Mouse (Mus musculus) gastrocnemius, postnatal 14 days (tissue): ENCODE measurements around the gene Inpp5k. TPM values are rescaled to one million over a fixed set of nuclear protein-coding genes. Genes with fewer than 3 reads are reported as not detected.

Experiments used
- DNase-seq: peaks from one replicate; pipeline ENCODE4 v3.0.0; 2021; ENCODE audit warnings: mixed read lengths
- intact Hi-C: fragments of 180-260 bp; cut with DNase I; formaldehyde crosslinking; loops from one replicate; pipeline ENCODE4 v1.15.1; 2025; ENCODE audit warnings: low total_unique reads
- total RNA-seq, 2 experiments: library from RNA; stranded (reverse); gene quantifications; 2 replicates each; pipeline ENCODE4 v1.2.3; 2021

Inpp5k gene
- total RNA-seq, 2 experiments from 2014 or later, result 17.0 to 23.0 TPM

- intact Hi-C loops, result no loop called here
Measured at GRCm38 (mm10) chr11:75614769-75615168, 16.0 kb upstream of the Inpp5k start.

GRCm38 (mm10) chr11:75615556-75615955 is 15.2 kb upstream of the Inpp5k start:
- intact Hi-C loops, result no loop called here
- no peak for DNase-seq

More at GRCm38 (mm10) chr11:75614769-75615168, 16.0 kb upstream of the Inpp5k start:
- no peak for DNase-seq

GRCm38 (mm10) chr11:75619133-75619532 is 11.7 kb upstream of the Inpp5k start:
- peak; percentile 39 for DNase-seq
- intact Hi-C loops, result no loop called here

GRCm38 (mm10) chr11:75620136-75620780 is 10.5 kb upstream of the Inpp5k start:
- intact Hi-C loops, result no loop called here
- DNase-seq, result peak; percentile 55

GRCm38 (mm10) chr11:75621426-75621825 is 9.4 kb upstream of the Inpp5k start:
- DNase-seq, result no peak
- intact Hi-C loops, result no loop called here

- no peak for DNase-seq
- intact Hi-C loops, result no loop called here
Measured at GRCm38 (mm10) chr11:75622588-75623329, 8.0 kb upstream of the Inpp5k start.

- no peak for DNase-seq
- intact Hi-C loops, result no loop called here
Measured at GRCm38 (mm10) chr11:75624102-75624554, 6.7 kb upstream of the Inpp5k start.

- intact Hi-C loops, result no loop called here
- no peak for DNase-seq
Measured at GRCm38 (mm10) chr11:75625820-75626219, 5.0 kb upstream of the Inpp5k start.

GRCm38 (mm10) chr11:75630098-75630497 is 690 bp upstream of the Inpp5k start:
- intact Hi-C loops, result no loop called here
- no peak for DNase-seq

- DNase-seq, result no peak
- intact Hi-C loops, result loop anchor here (2.0 kb wide), 1 partner anchor 47 kb away; the partner anchor contains the start of gene Crk
Measured at GRCm38 (mm10) chr11:75631561-75632225, 905 bp downstream of the Inpp5k start.

GRCm38 (mm10) chr11:75632921-75633320 is 2.1 kb downstream of the Inpp5k start:
- no peak for DNase-seq
- intact Hi-C loops, result loop anchor here (2.0 kb wide), 1 partner anchor 46 kb away; the partner anchor contains the start of gene Crk

- no peak for DNase-seq
- intact Hi-C loops, result no loop called here
Measured at GRCm38 (mm10) chr11:75634801-75635200, 4.0 kb downstream of the Inpp5k start.

GRCm38 (mm10) chr11:75635315-75635714 is 4.5 kb downstream of the Inpp5k start:
- intact Hi-C loops, result no loop called here
- no peak for DNase-seq

GRCm38 (mm10) chr11:75643323-75643722 is 12.5 kb downstream of the Inpp5k start:
- no peak for DNase-seq
- intact Hi-C loops, result no loop called here

GRCm38 (mm10) chr11:75644684-75645083 is 13.9 kb downstream of the Inpp5k start:
- DNase-seq, result no peak
- intact Hi-C loops, result no loop called here

GRCm38 (mm10) chr11:75647681-75648211 is 17.0 kb downstream of the Inpp5k start:
- peak; percentile 83 for DNase-seq
- intact Hi-C loops, result no loop called here

GRCm38 (mm10) chr11:75649155-75649561 is 18.4 kb downstream of the Inpp5k start:
- no peak for DNase-seq
- intact Hi-C loops, result no loop called here

- intact Hi-C loops, result no loop called here
- DNase-seq, result peak; percentile 72
Measured at GRCm38 (mm10) chr11:75650311-75650710, 19.5 kb downstream of the Inpp5k start, which contains the start of gene Myo1c. Gene Myo1c (plus strand): TSS chr11:75650504.

GRCm38 (mm10) chr11:75650958-75651425 is 20.2 kb downstream of the Inpp5k start:
- intact Hi-C loops, result no loop called here

More at GRCm38 (mm10) chr11:75650958-75651425, 20.2 kb downstream of the Inpp5k start:
- no peak for DNase-seq
